Mouse (Mus musculus) embryonic facial prominence, embryonic 14.5 days (tissue): ENCODE results near the gene Zfp444. TPM values are rescaled to one million over a fixed set of nuclear protein-coding genes. Genes with fewer than 3 reads are reported as not detected.
"Not testable (repeated sequence)": the region's sequence is repeated elsewhere in the genome, so short reads cannot be mapped to it uniquely, and the experiment has no call there.

Source experiments
- ATAC-seq: fragments of 200-750 bp; cut with Nextera tagmentation; 2 replicates; pipeline ENCODE4 v1.8.0; 2017; ENCODE audit warnings: low read depth, moderate number of reproducible peaks, moderate TSS enrichment
- DNase-seq: peaks from one replicate; pipeline ENCODE4 v3.0.0-alpha.2; 2015; ENCODE audit warnings: low spot score
- H3K27ac ChIP-seq: fragments of 300-500 bp; sonication (generic); replicated peaks from 2 replicates; pipeline ENCODE4 v1.5.1; 2014; ENCODE audit warnings: low read depth, mild to moderate bottlenecking, low read length, moderate library complexity
- H3K27me3 ChIP-seq: fragments of 300-500 bp; sonication (generic); replicated peaks from 2 replicates; pipeline ENCODE4 v1.6.1; 2014; ENCODE audit warnings: low read length; ENCODE audit not compliant: control insufficient read depth, insufficient read depth
- H3K36me3 ChIP-seq: fragments of 300-500 bp; sonication (generic); 2 replicates; pipeline ENCODE4 v1.6.1; 2014; ENCODE audit warnings: low read length, mixed read lengths; ENCODE audit not compliant: control insufficient read depth, insufficient read depth
- H3K4me1 ChIP-seq: fragments of 300-500 bp; sonication (generic); 2 replicates; pipeline ENCODE4 v1.6.1; 2014; ENCODE audit warnings: antibody characterized with exemption, low read length; ENCODE audit not compliant: control insufficient read depth, insufficient read depth
- H3K4me2 ChIP-seq: fragments of 300-500 bp; sonication (generic); 2 replicates; pipeline ENCODE4 v1.6.1; 2014; ENCODE audit warnings: low read depth, mild to moderate bottlenecking, low read length, moderate library complexity, mixed read lengths
- H3K4me3 ChIP-seq: fragments of 300-500 bp; sonication (generic); 2 replicates; pipeline ENCODE4 v1.5.1; 2014; ENCODE audit warnings: low read depth, mild to moderate bottlenecking, low read length
- H3K9ac ChIP-seq: fragments of 300-500 bp; sonication (generic); 2 replicates; pipeline ENCODE4 v1.6.1; 2014; ENCODE audit warnings: low read depth, mild to moderate bottlenecking, low read length, moderate library complexity, mixed read lengths
- H3K9me3 ChIP-seq: fragments of 300-500 bp; sonication (generic); 2 replicates; pipeline ENCODE4 v1.6.1; 2016; ENCODE audit warnings: low read length; ENCODE audit not compliant: control insufficient read depth
- WGBS: fragments of 180-500 bp; shearing (Covaris S2); extraction: QIAGEN DNeasy Blood & Tissue Kit; methylation state at CpG from one replicate; pipeline ENCODE4 v1.1.7; 2014; 5-methylcytosine and 5-hydroxymethylcytosine counted together
- polyA plus RNA-seq: library from polyadenylated mRNA; unstranded; fragments of >200 nt; fragmentation: Nextera tagmentation; extraction: Ambion mirVana; gene quantifications from 2 replicates; pipeline ENCODE4 v1.2.1, GENCODE M21; 2014

Gene Zfp444
- polyA plus RNA-seq, 1 experiment from 2014 or later = 40.7 TPM

DNA sequence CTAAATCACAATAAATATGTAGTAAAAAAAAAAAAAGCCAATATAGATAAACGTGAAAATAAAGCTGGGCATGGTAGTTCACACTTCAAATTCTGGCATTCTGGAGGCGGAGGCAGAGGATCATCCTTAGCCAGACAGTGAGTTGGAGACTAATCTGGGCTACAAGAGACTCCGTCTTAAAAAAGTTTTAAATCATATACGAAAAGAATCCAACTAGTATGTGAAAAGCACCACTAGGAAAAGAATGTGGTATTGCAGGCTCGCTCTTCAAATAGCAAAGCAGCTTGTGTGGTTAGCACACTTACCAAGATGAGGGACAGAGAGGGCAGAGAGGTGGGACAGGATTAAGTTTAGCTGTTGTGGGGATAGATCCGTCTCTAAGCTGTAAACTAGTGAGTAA, 1.2 kb upstream of the Zfp444 start:
- no peak for ATAC-seq
- H3K36me3 ChIP-seq = peaks cover 9% of the 10 kb centered on the region; the same call in 1 of the 2 replicates
- H3K27me3 ChIP-seq = no peaks in the 10 kb centered on the region
- H3K4me3 ChIP-seq = peak overlapping the region; percentile 51; the same call in 1 of the 2 replicates
- DNase-seq = no peak
- peaks cover 9% of the 10 kb centered on the region; the same call in 1 of the 2 replicates for H3K4me1 ChIP-seq
- peak overlapping the region; percentile 58; the same call in 1 of the 2 replicates for H3K9ac ChIP-seq
- peak overlapping the region; percentile 86; the same call in 1 of the 2 replicates for H3K27ac ChIP-seq
- H3K9me3 ChIP-seq = no peaks in the 10 kb centered on the region
- 47% methylated on average over 6 of the region's 6 CpGs for WGBS
- peak overlapping the region; percentile 89 for H3K4me2 ChIP-seq

DNA sequence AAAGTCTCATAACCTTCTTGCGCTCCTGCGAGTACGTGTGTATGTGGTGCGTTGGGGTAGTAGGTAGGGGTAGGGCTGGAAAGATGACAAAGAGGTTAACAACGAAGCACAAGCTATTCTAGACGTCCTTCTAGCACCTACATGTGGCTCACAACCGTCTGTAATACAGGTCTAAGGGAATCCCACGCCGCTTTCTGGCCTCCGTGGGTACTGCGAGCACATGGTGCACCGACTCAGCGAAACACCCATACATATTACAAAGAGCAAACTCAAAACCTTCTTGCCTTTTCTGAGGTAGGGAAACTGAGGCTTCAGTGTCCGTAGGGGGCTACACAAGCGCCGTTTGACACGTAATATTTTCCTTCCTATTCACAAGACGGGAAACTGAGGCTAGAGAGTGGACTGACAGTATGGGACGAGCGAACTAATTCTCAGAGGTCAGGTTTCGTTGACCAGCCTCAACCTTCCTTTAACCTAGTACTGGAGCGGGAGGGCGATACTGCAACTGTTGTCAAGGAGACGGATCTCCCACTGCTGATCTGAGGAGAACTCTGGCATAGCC, 501 bp upstream of the Zfp444 start:
- no peaks in the 10 kb centered on the region for H3K9me3 ChIP-seq
- H3K4me3 ChIP-seq = peak overlapping the region; percentile 51
- no peaks in the 10 kb centered on the region for H3K27me3 ChIP-seq
- under 1% methylated on average over 24 of the region's 24 CpGs for WGBS
- peak overlapping the region; percentile 86 for H3K27ac ChIP-seq
- DNase-seq = peak; percentile 81
- H3K4me1 ChIP-seq = peaks cover 9% of the 10 kb centered on the region; the same call in 1 of the 2 replicates
- H3K36me3 ChIP-seq = peaks cover 9% of the 10 kb centered on the region; the same call in 1 of the 2 replicates
- peak overlapping the region; percentile 89 for H3K4me2 ChIP-seq
- ATAC-seq = peak; percentile 64; the same call in 1 of the 2 replicates
- peak overlapping the region; percentile 58 for H3K9ac ChIP-seq

DNA sequence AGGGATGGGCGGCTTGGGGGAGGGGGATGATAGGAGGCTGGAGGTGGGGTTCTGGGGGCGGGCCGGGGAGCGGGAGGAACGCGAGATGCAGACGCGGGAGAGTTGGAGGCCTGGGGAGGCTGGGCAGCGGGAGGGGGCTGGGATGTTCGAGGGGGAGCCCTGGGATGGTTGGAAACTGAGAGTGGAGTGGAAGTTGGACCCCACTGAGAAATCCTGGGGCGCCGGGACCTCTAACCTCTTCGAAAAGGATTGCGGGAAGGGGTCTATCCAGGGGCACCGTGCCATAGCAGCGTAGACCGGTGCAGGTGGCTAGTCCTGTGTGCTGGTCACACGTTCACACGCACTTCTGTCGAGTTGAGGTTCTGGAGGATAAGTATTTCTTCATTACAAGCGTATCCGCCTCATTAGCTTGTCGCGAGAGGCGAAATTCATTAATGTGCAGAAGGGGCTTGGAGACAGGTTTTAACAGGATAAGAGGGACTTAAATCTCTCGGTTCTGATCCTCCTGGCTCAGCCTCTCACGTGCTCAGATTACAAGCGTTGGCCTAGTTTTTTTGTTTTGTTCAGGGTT, 733 bp downstream of the Zfp444 start:
- peak overlapping the region; percentile 19 for H3K27ac ChIP-seq
- H3K9me3 ChIP-seq = no peaks in the 10 kb centered on the region
- WGBS = under 1% methylated on average over 26 of the region's 28 CpGs
- H3K4me2 ChIP-seq = peak overlapping the region; percentile 89
- peaks cover 9% of the 10 kb centered on the region; the same call in 1 of the 2 replicates for H3K4me1 ChIP-seq
- no peaks in the 10 kb centered on the region for H3K27me3 ChIP-seq
- peak overlapping the region; percentile 51 for H3K4me3 ChIP-seq
- peak overlapping the region; percentile 79 for H3K9ac ChIP-seq
- DNase-seq (peak; percentile 42), ATAC-seq (peak; percentile 23)
- peaks cover 9% of the 10 kb centered on the region; the same call in 1 of the 2 replicates for H3K36me3 ChIP-seq

DNA sequence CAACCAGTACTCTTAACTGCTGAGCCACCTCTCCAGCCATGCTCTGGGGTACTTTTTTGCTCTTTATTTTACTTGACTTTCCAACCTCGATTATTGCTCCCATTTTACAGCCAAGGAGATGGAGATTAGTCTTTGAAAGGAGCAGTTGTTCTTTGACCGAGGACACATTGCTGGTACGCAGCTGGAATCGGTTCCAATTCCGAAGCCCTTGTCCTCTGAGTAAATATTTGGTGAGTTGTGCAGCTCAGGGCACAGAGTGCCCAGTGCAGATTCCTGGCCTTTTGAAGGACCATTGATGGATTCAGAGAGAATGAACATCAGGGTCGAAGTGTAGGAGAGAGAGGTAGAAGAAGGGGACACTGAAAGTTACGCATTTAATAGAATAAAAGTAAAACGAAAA, 1.8 kb downstream of the Zfp444 start:
- ATAC-seq (no peak), DNase-seq (no peak)
- Histone ChIP-seq H3K4me3 (no peak overlapping the region; the same call in 1 of the 2 replicates), H3K4me2 (no peak overlapping the region), H3K27me3 (no peaks in the 10 kb centered on the region), H3K9ac (no peak overlapping the region), H3K27ac (no peak overlapping the region), H3K4me1 (peaks cover 9% of the 10 kb centered on the region; the same call in 1 of the 2 replicates), H3K36me3 (peaks cover 11% of the 10 kb centered on the region; the same call in 1 of the 2 replicates), H3K9me3 (no peaks in the 10 kb centered on the region)
- 88% methylated on average over 8 of the region's 8 CpGs for WGBS

DNA sequence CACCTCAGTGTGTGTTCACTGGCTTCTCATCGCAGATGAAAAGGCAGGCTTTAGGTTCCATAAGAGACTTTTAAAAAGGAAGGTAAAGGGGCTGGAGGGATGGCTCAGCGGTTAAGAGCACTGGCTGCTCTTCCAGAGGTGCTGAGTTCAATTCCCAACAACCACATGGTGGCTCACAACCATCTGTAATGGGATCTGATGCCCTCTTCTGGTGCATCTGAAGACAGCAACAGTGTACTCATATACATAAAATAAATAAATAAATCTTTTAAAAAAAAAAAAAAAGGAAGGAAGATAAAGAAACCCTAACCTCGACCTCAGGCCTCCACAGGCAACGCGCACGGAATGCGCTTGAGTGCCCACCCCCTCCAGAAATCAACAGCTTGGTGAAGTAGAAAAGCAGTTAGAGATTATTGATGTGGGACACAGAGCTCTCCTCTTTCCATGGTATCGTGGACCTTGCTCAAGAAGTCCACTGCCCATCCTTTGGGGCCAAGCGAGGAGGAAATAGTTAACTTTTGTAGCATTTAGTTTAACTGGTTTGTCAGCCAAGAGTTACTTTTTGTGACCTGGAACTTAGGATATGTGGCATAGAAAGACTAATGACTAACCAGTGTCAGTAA, 2.5 kb downstream of the Zfp444 start:
- not testable (repeated sequence) for ATAC-seq, DNase-seq, H3K27me3 ChIP-seq, H3K27ac ChIP-seq, H3K9me3 ChIP-seq, H3K9ac ChIP-seq, H3K4me2 ChIP-seq, H3K4me3 ChIP-seq, H3K4me1 ChIP-seq
- peaks cover 14% of the 10 kb centered on the region; the same call in 1 of the 2 replicates for H3K36me3 ChIP-seq
- WGBS = 87% methylated on average over 9 of the region's 9 CpGs

DNA sequence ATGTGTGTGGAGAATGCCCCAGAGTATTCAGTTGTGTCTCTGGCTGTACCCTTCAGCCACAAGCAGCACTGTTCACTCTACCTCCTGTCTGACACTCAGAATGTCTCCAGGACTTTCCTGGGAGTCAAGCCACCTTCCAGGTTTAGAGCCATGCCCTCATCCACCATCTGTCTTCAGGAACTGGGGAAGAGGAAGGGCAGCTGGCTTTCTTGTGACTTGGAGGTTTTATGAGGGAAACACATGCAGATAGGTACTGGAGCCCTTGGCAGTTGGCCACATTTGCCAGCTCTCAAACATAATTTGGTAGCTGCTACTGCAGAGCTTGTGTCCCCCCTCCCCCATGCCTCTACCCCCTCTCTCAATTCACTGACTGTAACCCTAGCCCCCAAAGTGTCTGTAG, 7.0 kb downstream of the Zfp444 start:
- Histone ChIP-seq H3K4me2 (no peak overlapping the region), H3K9me3 (no peaks in the 10 kb centered on the region), H3K9ac (no peak overlapping the region), H3K4me3 (no peak overlapping the region), H3K36me3 (peaks cover 23% of the 10 kb centered on the region), H3K4me1 (no peaks in the 10 kb centered on the region), H3K27ac (no peak overlapping the region), H3K27me3 (no peaks in the 10 kb centered on the region)
- no peak for ATAC-seq
- DNase-seq = no peak

DNA sequence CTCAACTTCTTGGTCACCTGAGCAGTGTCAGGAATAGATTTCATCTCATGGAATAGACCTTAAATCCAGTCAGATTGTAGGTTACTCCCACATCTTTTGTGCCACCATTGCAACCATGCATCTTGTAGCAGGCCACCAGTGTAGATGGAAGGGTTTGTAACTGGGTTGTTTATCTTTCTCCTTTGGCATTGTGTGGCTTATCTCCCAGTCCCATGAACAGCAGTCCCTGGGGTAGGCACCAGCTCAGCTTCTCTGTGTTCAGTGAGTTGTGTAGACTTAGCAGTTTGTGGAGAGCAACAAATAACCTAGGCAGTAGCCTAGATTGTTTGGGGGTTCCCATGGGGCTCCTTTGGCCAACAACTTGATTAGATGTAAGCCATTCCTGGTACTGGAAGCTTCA, 10.9 kb downstream of the Zfp444 start:
- Histone ChIP-seq H3K4me2 (no peak overlapping the region), H3K9me3 (0 out of 2 replicates have a peak, but pooled peaks cover 4% of the 10 kb centered on the region), H3K27me3 (no peaks in the 10 kb centered on the region), H3K4me1 (no peaks in the 10 kb centered on the region), H3K9ac (no peak overlapping the region), H3K27ac (no peak overlapping the region), H3K36me3 (peaks cover 52% of the 10 kb centered on the region), H3K4me3 (no peak overlapping the region)
- DNase-seq (no peak), ATAC-seq (no peak)

DNA sequence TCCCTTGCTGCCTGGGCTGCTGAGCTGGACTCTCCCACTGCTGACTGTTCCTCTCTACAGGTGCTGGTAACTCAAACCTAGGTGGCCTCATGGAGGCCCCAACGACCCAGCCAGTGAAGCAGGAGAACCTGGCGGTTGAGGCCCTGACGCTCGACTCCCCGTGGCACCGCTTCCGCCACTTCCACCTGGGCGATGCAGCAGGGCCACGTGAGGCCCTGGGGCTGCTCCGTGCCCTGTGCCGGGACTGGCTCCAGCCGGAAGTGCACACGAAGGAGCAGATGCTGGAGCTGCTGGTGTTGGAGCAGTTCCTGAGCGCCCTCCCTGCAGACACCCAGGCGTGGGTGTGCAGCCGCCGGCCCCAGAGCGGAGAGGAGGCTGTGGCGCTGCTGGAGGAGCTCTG, 11.8 kb downstream of the Zfp444 start:
- no peak for DNase-seq
- H3K27ac ChIP-seq = no peak overlapping the region
- no peaks in the 10 kb centered on the region for H3K27me3 ChIP-seq
- no peak for ATAC-seq
- H3K9ac ChIP-seq = no peak overlapping the region
- no peaks in the 10 kb centered on the region for H3K4me1 ChIP-seq
- peaks cover 61% of the 10 kb centered on the region for H3K36me3 ChIP-seq
- no peak overlapping the region for H3K4me2 ChIP-seq
- H3K4me3 ChIP-seq = no peak overlapping the region
- 96% methylated on average over 19 of the region's 19 CpGs for WGBS
- H3K9me3 ChIP-seq = 0 out of 2 replicates have a peak, but pooled peaks cover 4% of the 10 kb centered on the region
